Mouse (Mus musculus): ENCODE measurements at regions not wholly inside any gene's neighbourhood (a gene's known extent, or its start where the extent isn't known, plus 50 kb on each side); places are given as distances from the start of the nearest gene placed in this dataset.

GRCm38 (mm10) chr1:186171691-186172090 is 54.6 kb upstream of the Lyplal1 start:
- no peak for DNase-seq (ENCODE audit: low spot score)
